Mouse (Mus musculus) CD4-positive naive resting alpha-beta T cell, adult 76 days (primary cell): ENCODE data around the gene Vmn1r54. TPM values are rescaled to one million over a fixed set of nuclear protein-coding genes. Genes with fewer than 3 reads are reported as not detected.

Experiments used
- total RNA-seq: library from RNA; stranded (reverse); gene quantifications from one replicate; pipeline ENCODE4 v1.2.4, GENCODE M21; 2023

Gene Vmn1r54
- total RNA-seq = not detected

GRCm38 (mm10) chr6:90246000-90246399, at the start of gene Vmn1r54:
TSS of gene Vmn1r54 (plus strand) at chr6:90246300.

GRCm38 (mm10) chr6:90202493-90202892, 43.6 kb upstream of the Vmn1r54 start, which contains the start of gene V1ra8:
TSS of gene V1ra8 (plus strand) at chr6:90202793.

GRCm38 (mm10) chr6:90224338-90224737, 21.8 kb upstream of the Vmn1r54 start, which contains the start of gene Vmn1r53:
TSS of gene Vmn1r53 (minus strand) at chr6:90224438.

DNA sequence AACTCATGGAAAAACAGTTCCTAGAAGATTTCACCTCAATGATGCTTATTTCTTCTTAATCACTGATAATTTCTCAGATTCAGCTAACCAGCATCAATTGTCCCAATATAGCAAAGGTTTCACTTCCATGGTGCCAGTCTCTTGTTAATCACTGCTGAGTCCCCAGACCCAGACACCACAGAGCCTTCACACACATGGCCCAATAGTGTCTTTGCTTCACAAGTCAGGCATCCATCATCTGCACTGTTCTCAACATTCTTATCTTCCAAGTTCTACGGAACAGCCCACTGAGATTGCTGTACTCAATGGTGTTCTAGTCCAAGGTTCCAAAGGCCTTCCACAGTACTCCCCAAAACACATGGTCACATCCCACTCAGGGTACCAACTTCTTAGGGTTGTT, 54.8 kb downstream of the Vmn1r54 start, which contains the start of gene BC048671:
Gene BC048671 (plus strand): TSS at position 301 of the 400 bp plus-strand sequence.

Other genes starting within 250 kb of the Vmn1r54 start
- not detected for gene Vmn1r47, start 230.2 kb upstream of the Vmn1r54 start, total RNA-seq
- gene Vmn1r48, start 209.5 kb upstream of the Vmn1r54 start, total RNA-seq = not detected
- not detected for gene Vmn1r49, start 167.8 kb upstream of the Vmn1r54 start, total RNA-seq
- not detected for gene Vmn1r50, start 144.9 kb upstream of the Vmn1r54 start, total RNA-seq
- gene Vmn1r51, start 123.7 kb upstream of the Vmn1r54 start, total RNA-seq = not detected
- not detected for gene Vmn1r52, start 71.5 kb upstream of the Vmn1r54 start, total RNA-seq
- gene V1ra8, start 43.5 kb upstream of the Vmn1r54 start, total RNA-seq = not detected
- not detected for gene Vmn1r53, start 21.9 kb upstream of the Vmn1r54 start, total RNA-seq
- gene BC048671, start 54.9 kb downstream of the Vmn1r54 start, total RNA-seq = not detected
- not detected for gene Chst13, start 78.9 kb downstream of the Vmn1r54 start, total RNA-seq
- not detected for gene Uroc1, start 87.0 kb downstream of the Vmn1r54 start, total RNA-seq
- gene Zxdc, start 123.2 kb downstream of the Vmn1r54 start, total RNA-seq = 33.9 TPM
- gene Cfap100, start 182.5 kb downstream of the Vmn1r54 start, total RNA-seq = not detected
- not detected for gene Klf15, start 216.3 kb downstream of the Vmn1r54 start, total RNA-seq
- gene Aldh1l1, start 240.1 kb downstream of the Vmn1r54 start, total RNA-seq = 1.2 TPM